Mouse (Mus musculus): ENCODE measurements around the gene Xrcc6. TPM values are rescaled to one million over a fixed set of nuclear protein-coding genes. Genes with fewer than 3 reads are reported as not detected.
"Not testable (repeated sequence)": the region's sequence is repeated elsewhere in the genome, so short reads cannot be mapped to it uniquely, and the experiment has no call there.

Xrcc6 gene
- total and polyA plus RNA-seq, 2 experiments from 2014 or later = 29.5 to 34.8 TPM

DNA sequence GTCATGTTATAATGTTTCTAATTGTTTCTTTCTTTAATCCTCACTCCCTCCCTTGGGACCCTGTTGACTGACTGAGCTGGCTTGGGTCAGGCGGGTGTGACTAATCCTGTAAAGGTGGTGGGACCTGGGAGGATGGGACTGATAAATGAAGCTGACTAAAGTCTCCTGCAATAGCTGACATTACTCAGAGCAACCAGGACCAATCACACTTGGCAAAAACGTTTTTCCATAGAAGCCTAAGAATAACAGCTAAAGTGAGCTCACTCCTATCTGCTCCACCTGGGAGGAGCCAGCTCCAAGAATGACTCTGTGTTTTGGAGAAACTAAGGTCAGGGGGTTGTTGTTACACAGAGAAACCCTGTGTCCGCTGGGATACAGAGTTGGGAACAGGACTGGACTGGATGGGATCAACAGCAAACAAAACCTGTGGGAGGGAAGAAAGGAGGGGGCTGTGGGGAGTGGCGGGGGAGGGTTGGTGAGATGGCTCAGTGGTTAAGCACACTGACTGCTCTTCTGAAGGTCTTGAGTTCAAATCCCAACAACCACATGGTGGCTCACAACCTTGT lies 22.6 kb upstream of the Xrcc6 start:
- Histone ChIP-seq H3K9ac (no peak overlapping the region), H3K4me3 (ENCODE audit: low read depth, low read length) (no peak overlapping the region), H3K9me3 (ENCODE audit: low read length) (no peaks in the 10 kb centered on the region), H3K27me3 (ENCODE audit: insufficient read depth, low read length) (no peaks in the 10 kb centered on the region), H3K27ac (ENCODE audit: low read depth, low read length) (no peak overlapping the region), H3K36me3 (ENCODE audit: insufficient read depth) (no peaks in the 10 kb centered on the region), H3K4me1 (ENCODE audit: insufficient read depth) (0 out of 2 replicates have a peak, but pooled peaks cover 4% of the 10 kb centered on the region), H3K4me2 (ENCODE audit: low read depth) (no peak overlapping the region)
- WGBS = 49% methylated on average over 4 of the region's 4 CpGs
- ATAC-seq (no peak), DNase-seq (no peak)
- no peak for TF ChIP-seq CTCF (IDR thresholded peaks at IDR 0.05; ENCODE audit: low read depth)

DNA sequence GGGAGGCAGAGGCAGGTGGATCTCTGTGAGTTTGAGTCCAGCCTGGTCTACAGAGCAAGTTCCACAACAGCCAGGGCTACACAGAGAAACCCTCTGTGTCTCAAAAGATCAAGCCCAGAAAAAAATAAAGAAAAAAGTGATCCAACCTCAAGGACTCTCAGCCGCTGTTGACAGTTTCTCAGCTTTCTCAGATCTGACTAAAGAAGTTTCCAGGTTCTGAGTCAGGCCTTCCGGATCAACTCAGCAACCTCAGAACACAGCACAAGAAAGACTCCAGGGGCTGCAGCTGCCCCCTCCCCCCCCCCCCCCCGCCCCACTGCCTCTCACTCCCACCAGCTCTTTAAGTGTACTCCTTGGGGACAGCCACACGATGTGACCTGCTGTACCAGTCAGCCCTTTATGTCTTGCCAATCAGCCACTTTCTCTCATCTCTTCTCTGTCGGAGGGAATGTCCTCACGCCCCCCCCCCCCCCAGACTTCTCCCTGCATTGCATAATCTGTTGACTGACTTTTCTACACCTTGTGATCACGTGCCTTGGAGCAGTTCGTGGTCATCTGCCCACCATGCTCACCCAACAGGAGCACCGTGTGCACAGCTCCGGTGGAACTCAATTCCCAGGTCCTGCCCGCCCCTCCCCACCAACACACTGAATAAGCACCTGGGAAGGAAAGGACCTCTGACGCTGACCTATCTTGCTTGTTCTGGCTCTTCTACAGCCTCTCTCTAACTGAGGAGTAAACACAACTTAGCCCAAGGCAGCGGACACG lies 21.4 kb upstream of the Xrcc6 start:
- no peak for DNase-seq
- H3K4me3 ChIP-seq (ENCODE audit: low read depth, low read length) = no peak overlapping the region
- no peak overlapping the region for H3K4me2 ChIP-seq (ENCODE audit: low read depth)
- ATAC-seq = no peak
- no peak overlapping the region for H3K27ac ChIP-seq (ENCODE audit: low read depth, low read length)
- H3K9ac ChIP-seq = no peak overlapping the region
- H3K4me1 ChIP-seq (ENCODE audit: insufficient read depth) = 0 out of 2 replicates have a peak, but pooled peaks cover 1% of the 10 kb centered on the region
- no peaks in the 10 kb centered on the region for H3K27me3 ChIP-seq (ENCODE audit: insufficient read depth, low read length)
- H3K9me3 ChIP-seq (ENCODE audit: low read length) = no peaks in the 10 kb centered on the region
- H3K36me3 ChIP-seq (ENCODE audit: insufficient read depth) = no peaks in the 10 kb centered on the region
- WGBS = 80% methylated on average over 13 of the region's 14 CpGs
- no peak for TF ChIP-seq CTCF (IDR thresholded peaks at IDR 0.05; ENCODE audit: low read depth)

- H3K4me2 ChIP-seq (ENCODE audit: low read depth) = no peak overlapping the region
- H3K9ac ChIP-seq = no peak overlapping the region
- no peaks in the 10 kb centered on the region for H3K4me1 ChIP-seq (ENCODE audit: insufficient read depth)
- WGBS = 90% methylated on average over 5 of the region's 5 CpGs
- H3K36me3 ChIP-seq (ENCODE audit: insufficient read depth) = no peaks in the 10 kb centered on the region
- no peak for DNase-seq
- no peak overlapping the region for H3K27ac ChIP-seq (ENCODE audit: low read depth, low read length)
- H3K27me3 ChIP-seq (ENCODE audit: insufficient read depth, low read length) = no peaks in the 10 kb centered on the region
- TF ChIP-seq CTCF (IDR thresholded peaks at IDR 0.05; ENCODE audit: low read depth) = no peak
- no peaks in the 10 kb centered on the region for H3K9me3 ChIP-seq (ENCODE audit: low read length)
- H3K4me3 ChIP-seq (ENCODE audit: low read depth, low read length) = no peak overlapping the region
- no peak for ATAC-seq
These were observed 19.8 kb upstream of the Xrcc6 start for GRCm38 (mm10) chr15:81967821-81968220.

DNA sequence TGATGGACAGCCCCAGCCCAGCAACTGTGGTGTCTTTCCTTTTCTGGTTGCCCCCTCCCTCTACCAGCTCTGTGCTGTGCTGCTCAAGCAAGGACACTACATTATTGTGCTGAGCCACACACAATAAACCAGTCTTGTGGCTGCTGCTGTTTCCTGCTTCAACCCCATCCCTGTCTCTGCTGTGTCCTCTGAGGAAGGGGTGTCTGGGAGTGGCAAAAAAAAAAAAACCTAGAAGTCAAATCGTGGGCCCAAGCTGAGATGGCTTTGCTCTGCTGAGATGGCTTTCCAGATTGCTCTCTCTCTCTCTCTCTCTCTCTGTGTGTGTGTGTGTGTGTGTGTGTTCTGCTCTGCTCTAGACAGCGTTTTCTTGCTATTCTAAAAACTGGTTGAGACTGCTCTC lies 19.2 kb upstream of the Xrcc6 start:
- 64% methylated on average over 2 of the region's 2 CpGs for WGBS
- Histone ChIP-seq H3K36me3 (ENCODE audit: insufficient read depth) (no peaks in the 10 kb centered on the region), H3K9me3 (ENCODE audit: low read length) (no peaks in the 10 kb centered on the region), H3K4me2 (ENCODE audit: low read depth) (no peak overlapping the region), H3K27ac (ENCODE audit: low read depth, low read length) (no peak overlapping the region), H3K9ac (no peak overlapping the region), H3K4me1 (ENCODE audit: insufficient read depth) (no peaks in the 10 kb centered on the region), H3K4me3 (ENCODE audit: low read depth, low read length) (no peak overlapping the region), H3K27me3 (ENCODE audit: insufficient read depth, low read length) (no peaks in the 10 kb centered on the region)
- TF ChIP-seq CTCF (IDR thresholded peaks at IDR 0.05; ENCODE audit: low read depth) = no peak
- ATAC-seq (no peak), DNase-seq (no peak)

- Histone ChIP-seq H3K4me2 (ENCODE audit: low read depth) (no peak overlapping the region), H3K9me3 (ENCODE audit: low read length) (no peaks in the 10 kb centered on the region), H3K4me3 (ENCODE audit: low read depth, low read length) (no peak overlapping the region), H3K27me3 (ENCODE audit: insufficient read depth, low read length) (no peaks in the 10 kb centered on the region), H3K27ac (ENCODE audit: low read depth, low read length) (no peak overlapping the region), H3K4me1 (ENCODE audit: insufficient read depth) (no peaks in the 10 kb centered on the region), H3K9ac (no peak overlapping the region), H3K36me3 (ENCODE audit: insufficient read depth) (no peaks in the 10 kb centered on the region)
- WGBS = 60% methylated on average over 7 of the region's 7 CpGs
- TF ChIP-seq CTCF (IDR thresholded peaks at IDR 0.05; ENCODE audit: low read depth) = no peak
- ATAC-seq = no peak
- DNase-seq = no peak
These were observed 18.5 kb upstream of the Xrcc6 start for GRCm38 (mm10) chr15:81969173-81969572.

DNA sequence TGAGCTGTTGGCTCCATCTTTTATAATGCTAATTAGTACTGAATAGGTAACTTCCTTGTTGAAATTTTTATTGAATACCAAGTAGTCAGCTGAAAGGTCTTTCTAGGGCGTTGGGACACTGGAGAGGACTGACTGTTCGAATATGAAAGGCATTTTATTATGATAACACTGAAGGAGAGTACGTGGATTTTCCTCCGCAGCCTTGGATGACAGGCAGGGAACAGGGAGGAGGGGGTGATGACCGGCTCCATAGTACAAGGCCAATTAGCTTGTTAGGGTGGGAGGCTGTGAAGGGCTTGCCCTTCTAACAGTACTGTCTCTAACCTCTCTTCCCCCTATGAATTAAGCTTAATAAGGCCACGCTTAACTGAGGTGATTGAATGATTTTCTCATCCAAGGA lies 18.0 kb upstream of the Xrcc6 start:
- not testable (repeated sequence) for H3K4me1 ChIP-seq (ENCODE audit: insufficient read depth); H3K36me3 ChIP-seq (ENCODE audit: insufficient read depth); ATAC-seq; H3K27me3 ChIP-seq (ENCODE audit: insufficient read depth, low read length); DNase-seq; H3K27ac ChIP-seq (ENCODE audit: low read depth, low read length); H3K4me2 ChIP-seq (ENCODE audit: low read depth); H3K9me3 ChIP-seq (ENCODE audit: low read length); H3K9ac ChIP-seq; H3K4me3 ChIP-seq (ENCODE audit: low read depth, low read length)
- 47% methylated on average over 6 of the region's 6 CpGs for WGBS

DNA sequence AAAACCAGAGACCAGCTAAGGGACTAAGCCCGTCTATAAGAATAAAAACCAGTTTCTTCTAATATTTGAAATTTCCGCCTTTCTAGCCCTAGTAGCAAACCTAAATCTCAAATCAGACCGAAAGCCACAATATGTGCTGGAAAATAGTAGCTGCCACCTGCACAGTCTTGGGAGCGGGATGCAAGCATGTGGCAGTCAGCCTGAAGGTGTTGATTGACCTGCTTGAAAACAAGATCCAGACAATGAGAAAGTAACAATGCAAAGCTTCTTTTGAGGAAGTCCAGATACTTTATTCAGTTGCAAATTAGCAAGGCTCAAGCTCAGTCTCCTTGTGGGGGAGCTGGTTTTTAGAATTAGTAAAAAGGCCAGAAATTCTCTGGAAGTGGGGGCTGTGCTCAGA lies 17.1 kb upstream of the Xrcc6 start:
- H3K27ac ChIP-seq (ENCODE audit: low read depth, low read length); H3K27me3 ChIP-seq (ENCODE audit: insufficient read depth, low read length); H3K9ac ChIP-seq; H3K4me2 ChIP-seq (ENCODE audit: low read depth); H3K4me3 ChIP-seq (ENCODE audit: low read depth, low read length); H3K4me1 ChIP-seq (ENCODE audit: insufficient read depth); H3K36me3 ChIP-seq (ENCODE audit: insufficient read depth); ATAC-seq; H3K9me3 ChIP-seq (ENCODE audit: low read length); DNase-seq: not testable (repeated sequence)
- 66% methylated on average over 4 of the region's 4 CpGs for WGBS

DNA sequence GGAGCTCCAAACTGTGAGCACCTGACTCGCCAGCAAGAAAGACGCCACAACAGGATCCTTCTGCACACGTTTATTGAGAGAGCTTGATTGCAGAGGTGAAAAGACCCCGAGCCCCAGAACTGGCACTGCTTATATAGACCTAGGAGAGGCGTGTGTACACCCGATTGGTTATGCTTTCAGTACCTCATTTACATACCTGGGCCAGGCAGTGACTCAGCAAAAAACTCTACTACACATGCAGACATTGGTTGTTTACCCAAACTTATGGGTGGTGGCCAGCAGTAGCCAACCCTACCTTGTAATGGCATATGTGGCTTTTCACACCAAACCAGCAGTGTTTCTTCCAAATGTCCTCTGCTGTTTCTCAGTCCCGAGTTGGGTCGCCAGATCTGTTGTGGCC lies 12.5 kb upstream of the Xrcc6 start:
- not testable (repeated sequence) for H3K4me1 ChIP-seq (ENCODE audit: insufficient read depth); H3K4me3 ChIP-seq (ENCODE audit: low read depth, low read length); H3K9ac ChIP-seq; ATAC-seq; DNase-seq; H3K27ac ChIP-seq (ENCODE audit: low read depth, low read length); H3K36me3 ChIP-seq (ENCODE audit: insufficient read depth); H3K4me2 ChIP-seq (ENCODE audit: low read depth); H3K27me3 ChIP-seq (ENCODE audit: insufficient read depth, low read length); H3K9me3 ChIP-seq (ENCODE audit: low read length)
- 91% methylated on average over 8 of the region's 8 CpGs for whole genome bisulfite sequencing

Measured in forebrain, postnatal 0 days (tissue).